Mouse (Mus musculus) midbrain, embryonic 12.5 days (tissue): ENCODE data around the gene Sephs2. TPM values are rescaled to one million over a fixed set of nuclear protein-coding genes. Genes with fewer than 3 reads are reported as not detected.
A peak's percentile ranks its signal among the peaks of the same experiment; 100 is the strongest.

Source experiments
- ATAC-seq: fragments of 200-750 bp; cut with Nextera tagmentation; 2 replicates; pipeline ENCODE4 v1.8.0; 2017; ENCODE audit warnings: low read depth, moderate TSS enrichment, moderate library complexity; ENCODE audit not compliant: low FRiP score
- H3K27ac ChIP-seq: fragments of 300-500 bp; sonication (generic); replicated peaks from 2 replicates; pipeline ENCODE4 v1.5.1; 2016; ENCODE audit warnings: mild to moderate bottlenecking
- H3K27me3 ChIP-seq: fragments of 300-500 bp; sonication (generic); 2 replicates; pipeline ENCODE4 v1.6.1; 2016; ENCODE audit warnings: mild to moderate bottlenecking
- H3K36me3 ChIP-seq: fragments of 300-500 bp; sonication (generic); 2 replicates; pipeline ENCODE4 v1.6.1; 2016
- H3K4me1 ChIP-seq: fragments of 300-500 bp; sonication (generic); 2 replicates; pipeline ENCODE4 v1.6.1; 2016
- H3K4me2 ChIP-seq: fragments of 300-500 bp; sonication (generic); replicated peaks from 2 replicates; pipeline ENCODE4 v1.6.1; 2016; ENCODE audit warnings: mild to moderate bottlenecking, moderate library complexity
- H3K4me3 ChIP-seq: fragments of 300-500 bp; sonication (generic); 2 replicates; pipeline ENCODE4 v1.5.1; 2016; ENCODE audit warnings: mild to moderate bottlenecking
- H3K9ac ChIP-seq: fragments of 300-500 bp; sonication (generic); replicated peaks from 2 replicates; pipeline ENCODE4 v1.6.1; 2016; ENCODE audit warnings: mild to moderate bottlenecking, moderate library complexity
- H3K9me3 ChIP-seq: fragments of 300-500 bp; sonication (generic); 2 replicates; pipeline ENCODE4 v1.6.1; 2016; ENCODE audit warnings: mild to moderate bottlenecking
- WGBS: fragments of 180-500 bp; shearing (Covaris S2); methylation state at CpG from one replicate; pipeline ENCODE4 v1.1.7; 2016; 5-methylcytosine and 5-hydroxymethylcytosine counted together
- polyA plus RNA-seq: library from polyadenylated mRNA; unstranded; fragments of >200 nt; fragmentation: Nextera tagmentation; extraction: Ambion mirVana; gene quantifications from 2 replicates; pipeline ENCODE4 v1.2.1, GENCODE M21; 2016

The Sephs2 gene
- polyA plus RNA-seq, 1 experiment from 2014 or later, result 71.4 TPM

- 74% methylated on average over 1 of the region's 1 CpGs for WGBS
- ATAC-seq, result no peak
- peaks cover 16% of the 10 kb centered on the region for H3K9me3 ChIP-seq
Measured at GRCm38 (mm10) chr7:127287940-127288339, 14.1 kb upstream of the Sephs2 start.

DNA sequence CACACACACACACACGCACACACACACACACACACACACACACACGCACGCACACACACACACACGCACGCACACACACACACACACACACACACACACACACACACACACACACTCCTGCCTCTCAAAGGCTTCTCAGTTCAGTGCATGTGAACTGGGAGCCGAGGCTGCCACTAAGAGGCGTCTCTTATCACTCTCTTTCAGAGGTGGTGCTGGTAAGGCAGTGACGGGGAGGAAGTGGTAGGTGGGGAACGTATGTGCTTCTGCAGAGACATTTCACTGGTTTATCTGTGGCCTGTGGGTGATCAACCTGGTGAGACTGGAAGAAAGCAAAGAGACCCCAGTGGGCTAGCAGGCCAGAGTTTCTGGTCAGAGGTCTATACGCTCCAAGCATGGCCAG lies 11.3 kb upstream of the Sephs2 start:
- Histone ChIP-seq H3K4me2 (no peak overlapping the region), H3K9ac (no peak overlapping the region), H3K36me3 (no peaks in the 10 kb centered on the region), H3K27me3 (no peaks in the 10 kb centered on the region), H3K27ac (no peak overlapping the region), H3K9me3 (peaks cover 16% of the 10 kb centered on the region), H3K4me1 (no peaks in the 10 kb centered on the region), H3K4me3 (no peak overlapping the region)
- ATAC-seq, result no peak
- 83% methylated on average over 6 of the region's 10 CpGs for WGBS

More at GRCm38 (mm10) chr7:127287940-127288339, 14.1 kb upstream of the Sephs2 start:
- H3K4me3 ChIP-seq, result no peak overlapping the region
- H3K4me1 ChIP-seq, result no peaks in the 10 kb centered on the region
- H3K36me3 ChIP-seq, result no peaks in the 10 kb centered on the region
- no peak overlapping the region for H3K4me2 ChIP-seq
- no peak overlapping the region for H3K27ac ChIP-seq
- no peaks in the 10 kb centered on the region for H3K27me3 ChIP-seq
- no peak overlapping the region for H3K9ac ChIP-seq

GRCm38 (mm10) chr7:127282190-127282589 lies 8.3 kb upstream of the Sephs2 start:
- H3K27me3 ChIP-seq, result no peaks in the 10 kb centered on the region
- H3K9me3 ChIP-seq, result peaks cover 6% of the 10 kb centered on the region
- H3K27ac ChIP-seq, result no peak overlapping the region
- H3K9ac ChIP-seq, result no peak overlapping the region
- no peak overlapping the region for H3K4me3 ChIP-seq
- H3K4me1 ChIP-seq, result no peaks in the 10 kb centered on the region; the same call in 1 of the 2 replicates
- H3K36me3 ChIP-seq, result no peaks in the 10 kb centered on the region
- no peak overlapping the region for H3K4me2 ChIP-seq
- WGBS, result 84% methylated on average over 2 of the region's 2 CpGs
- ATAC-seq, result no peak

GRCm38 (mm10) chr7:127281114-127281513 lies 7.3 kb upstream of the Sephs2 start:
- no peak overlapping the region for H3K4me2 ChIP-seq
- no peaks in the 10 kb centered on the region; the same call in 1 of the 2 replicates for H3K4me1 ChIP-seq
- H3K9ac ChIP-seq, result no peak overlapping the region
- no peaks in the 10 kb centered on the region for H3K27me3 ChIP-seq
- no peak for ATAC-seq
- WGBS, result 79% methylated on average over 4 of the region's 4 CpGs
- H3K27ac ChIP-seq, result no peak overlapping the region
- no peaks in the 10 kb centered on the region for H3K36me3 ChIP-seq
- no peak overlapping the region for H3K4me3 ChIP-seq
- H3K9me3 ChIP-seq, result no peaks in the 10 kb centered on the region

GRCm38 (mm10) chr7:127280092-127280491 lies 6.2 kb upstream of the Sephs2 start:
- H3K9me3 ChIP-seq, result no peaks in the 10 kb centered on the region
- H3K36me3 ChIP-seq, result no peaks in the 10 kb centered on the region
- H3K4me2 ChIP-seq, result no peak overlapping the region
- ATAC-seq, result no peak
- no peak overlapping the region for H3K27ac ChIP-seq
- H3K4me1 ChIP-seq, result no peaks in the 10 kb centered on the region; the same call in 1 of the 2 replicates
- no peak overlapping the region for H3K9ac ChIP-seq
- no peak overlapping the region for H3K4me3 ChIP-seq
- H3K27me3 ChIP-seq, result no peaks in the 10 kb centered on the region
- WGBS, result 84% methylated on average over 3 of the region's 3 CpGs

DNA sequence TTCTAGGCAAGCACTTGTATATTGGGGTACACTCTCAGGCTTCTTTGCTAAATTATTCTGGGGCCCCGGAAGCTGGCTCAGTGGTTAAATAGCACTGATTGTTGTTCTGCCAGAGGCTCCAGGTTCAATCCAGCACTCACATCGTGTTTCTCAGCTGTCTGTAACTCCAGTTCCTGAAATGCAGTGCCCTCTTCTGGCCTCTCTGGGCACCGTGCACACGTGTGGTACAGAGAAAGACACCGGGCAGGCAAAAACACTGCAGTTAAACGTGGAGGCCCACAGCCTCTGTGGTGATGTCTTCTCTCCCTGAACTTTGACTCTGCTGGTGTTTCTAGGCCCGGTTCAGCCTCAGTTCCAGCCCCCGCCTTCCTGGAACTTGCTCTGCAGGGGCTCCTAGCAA lies 4.5 kb upstream of the Sephs2 start:
- ATAC-seq, result no peak
- Histone ChIP-seq H3K27me3 (no peaks in the 10 kb centered on the region), H3K4me3 (no peak overlapping the region), H3K9ac (0 out of 2 replicates have a peak overlapping the region, but pooled peaks have one; percentile 15), H3K36me3 (no peaks in the 10 kb centered on the region), H3K9me3 (no peaks in the 10 kb centered on the region), H3K4me1 (peaks cover 6% of the 10 kb centered on the region), H3K27ac (no peak overlapping the region), H3K4me2 (no peak overlapping the region)
- WGBS, result 26% methylated on average over 8 of the region's 8 CpGs

GRCm38 (mm10) chr7:127276519-127276961 lies 2.7 kb upstream of the Sephs2 start:
- Histone ChIP-seq H3K9me3 (no peaks in the 10 kb centered on the region), H3K4me2 (no peak overlapping the region), H3K27me3 (no peaks in the 10 kb centered on the region), H3K27ac (no peak overlapping the region), H3K4me1 (peaks cover 17% of the 10 kb centered on the region), H3K36me3 (0 out of 2 replicates have a peak, but pooled peaks cover 3% of the 10 kb centered on the region), H3K9ac (no peak overlapping the region), H3K4me3 (no peak overlapping the region)
- WGBS, result 81% methylated on average over 5 of the region's 5 CpGs
- no peak for ATAC-seq

DNA sequence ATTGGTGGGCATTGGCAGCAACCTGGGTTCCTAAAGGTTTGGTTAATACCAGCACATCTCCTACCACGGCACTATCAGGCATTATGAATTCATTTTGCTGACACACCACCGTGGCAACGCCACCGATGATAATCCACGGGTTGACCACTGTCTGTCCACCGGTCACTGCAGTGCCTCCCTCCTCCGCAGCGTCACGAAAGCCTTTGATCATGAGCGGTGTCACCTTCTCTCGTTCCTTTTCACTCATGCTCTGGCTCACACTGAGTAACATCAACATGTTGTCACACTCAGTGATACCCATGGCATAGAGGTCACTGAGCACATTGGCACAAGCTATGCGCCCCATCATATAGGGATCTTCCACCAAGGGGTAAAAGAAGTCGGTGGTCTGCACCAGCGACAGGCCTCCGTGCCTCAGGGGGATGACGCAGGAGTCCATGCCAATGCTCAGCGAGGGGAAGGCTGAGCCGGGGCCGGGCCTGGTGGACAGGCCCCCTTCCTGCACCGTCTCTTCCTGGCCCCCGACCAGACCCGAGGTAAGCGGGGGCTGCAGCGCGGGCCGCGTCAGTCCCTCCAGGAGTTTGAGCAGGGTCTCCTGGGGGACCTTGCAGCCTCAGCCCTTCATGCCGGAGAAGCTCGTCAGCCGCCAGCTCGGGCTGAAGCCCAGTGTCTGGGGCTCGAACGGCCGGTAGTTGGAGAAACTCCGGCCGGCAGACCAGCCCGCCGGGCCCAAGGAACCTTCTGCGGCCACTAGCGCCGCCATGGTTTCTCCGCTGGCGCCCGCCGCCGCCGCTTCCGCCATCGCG lies 534 bp downstream of the Sephs2 start:
- peak overlapping the region; percentile 94 for H3K4me2 ChIP-seq
- 15% methylated on average over 50 of the region's 50 CpGs for WGBS
- peak overlapping the region; percentile 85 for H3K27ac ChIP-seq
- H3K9me3 ChIP-seq, result 0 out of 2 replicates have a peak, but pooled peaks cover 5% of the 10 kb centered on the region
- peaks cover 16% of the 10 kb centered on the region for H3K36me3 ChIP-seq
- no peaks in the 10 kb centered on the region for H3K27me3 ChIP-seq
- ATAC-seq, result peak; percentile 76
- peak overlapping the region; percentile 87 for H3K9ac ChIP-seq
- peak overlapping the region; percentile 84 for H3K4me3 ChIP-seq
- H3K4me1 ChIP-seq, result peaks cover 17% of the 10 kb centered on the region

DNA sequence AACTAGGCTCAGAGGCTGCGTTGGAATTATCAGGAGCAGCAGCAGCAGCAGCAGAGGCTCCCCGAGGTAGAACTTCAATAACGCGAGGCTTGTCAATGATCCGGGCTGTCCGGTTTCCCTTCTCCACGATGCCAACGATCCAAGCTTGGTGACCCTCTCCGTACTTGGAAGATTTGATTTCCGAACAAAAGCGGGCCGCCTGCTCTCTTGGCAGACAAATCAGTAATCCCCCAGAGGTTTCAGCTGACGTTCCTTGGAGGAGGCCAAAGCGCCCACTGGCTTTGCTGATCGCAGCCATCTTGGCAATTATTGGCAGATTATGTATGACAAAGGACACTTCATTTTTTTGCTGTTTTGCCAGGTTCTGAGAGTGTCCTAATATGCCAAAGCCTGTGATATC lies 1.3 kb downstream of the Sephs2 start:
- H3K27ac ChIP-seq, result no peak overlapping the region
- WGBS, result 97% methylated on average over 15 of the region's 15 CpGs
- peaks cover 17% of the 10 kb centered on the region for H3K4me1 ChIP-seq
- H3K4me3 ChIP-seq, result peak overlapping the region; percentile 84; the same call in 1 of the 2 replicates
- peaks cover 16% of the 10 kb centered on the region for H3K36me3 ChIP-seq
- H3K9me3 ChIP-seq, result 0 out of 2 replicates have a peak, but pooled peaks cover 5% of the 10 kb centered on the region
- H3K4me2 ChIP-seq, result peak overlapping the region; percentile 94
- H3K9ac ChIP-seq, result no peak overlapping the region
- H3K27me3 ChIP-seq, result no peaks in the 10 kb centered on the region
- ATAC-seq, result no peak

- Histone ChIP-seq H3K36me3 (peaks cover 16% of the 10 kb centered on the region), H3K9me3 (0 out of 2 replicates have a peak, but pooled peaks cover 5% of the 10 kb centered on the region), H3K4me2 (no peak overlapping the region), H3K27ac (no peak overlapping the region), H3K4me3 (no peak overlapping the region), H3K9ac (no peak overlapping the region), H3K27me3 (no peaks in the 10 kb centered on the region), H3K4me1 (peaks cover 17% of the 10 kb centered on the region)
- 94% methylated on average over 4 of the region's 4 CpGs for WGBS
- no peak for ATAC-seq
Measured at GRCm38 (mm10) chr7:127271093-127271492, 2.8 kb downstream of the Sephs2 start.

DNA sequence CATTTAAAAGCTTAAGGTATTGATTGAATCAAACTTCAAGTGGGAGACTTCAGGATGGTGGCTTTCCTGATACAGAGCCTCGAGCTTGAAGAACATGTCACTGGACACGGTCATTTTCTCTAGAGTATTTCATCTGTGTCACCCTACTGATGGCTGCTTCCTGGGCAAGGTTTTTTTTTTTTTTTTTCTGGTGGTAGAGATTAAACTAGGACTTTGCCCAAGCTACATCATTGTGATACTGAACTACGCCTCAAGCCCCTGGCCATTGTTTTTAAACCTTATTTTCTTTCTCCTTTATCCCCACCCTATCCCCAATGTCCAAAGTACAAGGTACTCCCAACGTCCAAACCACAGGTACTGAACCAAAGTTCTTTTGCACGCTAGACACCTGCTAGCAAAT lies 3.2 kb downstream of the Sephs2 start:
- H3K4me3 ChIP-seq, result no peak overlapping the region
- H3K9me3 ChIP-seq, result 0 out of 2 replicates have a peak, but pooled peaks cover 5% of the 10 kb centered on the region
- WGBS, result 97% methylated on average over 5 of the region's 5 CpGs
- H3K27me3 ChIP-seq, result no peaks in the 10 kb centered on the region
- H3K36me3 ChIP-seq, result peaks cover 16% of the 10 kb centered on the region
- no peak for ATAC-seq
- H3K4me1 ChIP-seq, result peaks cover 17% of the 10 kb centered on the region
- no peak overlapping the region for H3K9ac ChIP-seq
- no peak overlapping the region for H3K27ac ChIP-seq
- H3K4me2 ChIP-seq, result no peak overlapping the region

- no peak for ATAC-seq
- Histone ChIP-seq H3K27me3 (no peaks in the 10 kb centered on the region), H3K4me3 (no peak overlapping the region), H3K4me1 (peaks cover 17% of the 10 kb centered on the region), H3K4me2 (no peak overlapping the region), H3K36me3 (peaks cover 16% of the 10 kb centered on the region), H3K9me3 (0 out of 2 replicates have a peak, but pooled peaks cover 5% of the 10 kb centered on the region), H3K9ac (no peak overlapping the region), H3K27ac (no peak overlapping the region)
- WGBS, result 90% methylated on average over 2 of the region's 2 CpGs
Measured at GRCm38 (mm10) chr7:127270256-127270655, 3.6 kb downstream of the Sephs2 start.
